Mouse (Mus musculus) liver, embryonic 13.5 days (tissue): ENCODE results near the gene Ppie. TPM values are rescaled to one million over a fixed set of nuclear protein-coding genes. Genes with fewer than 3 reads are reported as not detected.
"Not testable (repeated sequence)": the region's sequence is repeated elsewhere in the genome, so short reads cannot be mapped to it uniquely, and the experiment has no call there.

Source experiments
- ATAC-seq: fragments of 200-750 bp; cut with Nextera tagmentation; 2 replicates; pipeline ENCODE4 v1.8.0; 2017; ENCODE audit warnings: low read depth, mild to moderate bottlenecking, moderate number of reproducible peaks, moderate library complexity
- DNase-seq: peaks from one replicate; pipeline ENCODE4 v3.0.0; 2022
- H3K27ac ChIP-seq: fragments of 300-500 bp; sonication (generic); 2 replicates; pipeline ENCODE4 v1.5.1; 2015; ENCODE audit warnings: moderate library complexity, mild to moderate bottlenecking, inconsistent platforms
- H3K27me3 ChIP-seq: fragments of 300-500 bp; sonication (generic); 2 replicates; pipeline ENCODE4 v1.6.1; 2015; ENCODE audit warnings: mild to moderate bottlenecking, inconsistent platforms
- H3K36me3 ChIP-seq: fragments of 300-500 bp; sonication (generic); 2 replicates; pipeline ENCODE4 v1.6.1; 2015; ENCODE audit warnings: mild to moderate bottlenecking, inconsistent platforms
- H3K4me1 ChIP-seq: fragments of 300-500 bp; sonication (generic); replicated peaks from 2 replicates; pipeline ENCODE4 v1.6.1; 2015; ENCODE audit warnings: inconsistent platforms
- H3K4me2 ChIP-seq: fragments of 300-500 bp; sonication (generic); 2 replicates; pipeline ENCODE4 v1.6.1; 2015; ENCODE audit warnings: inconsistent platforms, mild to moderate bottlenecking, moderate library complexity
- H3K4me3 ChIP-seq: fragments of 300-500 bp; sonication (generic); replicated peaks from 2 replicates; pipeline ENCODE4 v1.5.1; 2015; ENCODE audit warnings: mild to moderate bottlenecking, inconsistent platforms
- H3K9ac ChIP-seq: fragments of 300-500 bp; sonication (generic); 2 replicates; pipeline ENCODE4 v1.6.1; 2015; ENCODE audit warnings: mild to moderate bottlenecking, inconsistent platforms
- H3K9me3 ChIP-seq: fragments of 300-500 bp; sonication (generic); replicated peaks from 2 replicates; pipeline ENCODE4 v1.6.1; 2016; ENCODE audit warnings: inconsistent platforms
- WGBS: fragments of 180-500 bp; shearing (Covaris S2); methylation state at CpG from one replicate; pipeline ENCODE4 v1.1.7; 2015; ENCODE audit not compliant: insufficient replicate concordance; 5-methylcytosine and 5-hydroxymethylcytosine counted together
- polyA plus RNA-seq: library from polyadenylated mRNA; unstranded; fragments of >200 nt; fragmentation: Nextera tagmentation; extraction: Ambion mirVana; gene quantifications from 2 replicates; pipeline ENCODE4 v1.2.1, GENCODE M21; 2015

Ppie gene
- polyA plus RNA-seq, 1 experiment from 2014 or later = 54.7 TPM

DNA sequence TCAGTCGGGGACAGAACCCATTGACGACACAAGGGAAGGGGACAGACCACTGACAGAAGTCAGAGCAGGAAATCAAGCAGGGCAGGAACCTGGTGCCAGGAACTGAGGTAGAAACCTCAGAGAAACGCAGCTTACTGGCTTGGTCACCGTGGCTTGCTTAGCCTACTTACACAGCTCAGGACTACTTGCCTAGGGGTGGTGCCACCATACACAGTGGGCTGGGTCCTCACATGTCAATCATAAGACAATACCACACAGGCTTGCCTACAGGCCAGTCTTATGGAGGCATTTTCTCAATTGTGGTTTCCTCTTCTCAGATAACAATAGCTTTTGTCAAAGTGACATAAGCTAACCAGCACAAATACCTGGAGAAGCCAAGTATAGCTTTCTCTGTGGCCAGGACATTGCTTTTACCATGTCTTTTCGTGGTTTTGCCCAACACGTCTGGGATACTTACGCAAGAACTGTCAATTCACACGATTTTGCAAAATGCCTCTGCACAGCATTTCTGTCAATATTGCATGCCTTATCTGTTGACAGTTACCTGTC, 27.5 kb downstream of the Ppie start:
- no peaks in the 10 kb centered on the region for H3K9me3 ChIP-seq
- H3K4me3 ChIP-seq = no peak overlapping the region
- no peaks in the 10 kb centered on the region; the same call in 1 of the 2 replicates for H3K4me1 ChIP-seq
- no peak overlapping the region for H3K27ac ChIP-seq
- H3K27me3 ChIP-seq = peaks cover 14% of the 10 kb centered on the region
- no peak overlapping the region for H3K9ac ChIP-seq
- no peak overlapping the region for H3K4me2 ChIP-seq
- WGBS = 26% methylated on average over 8 of the region's 8 CpGs
- H3K36me3 ChIP-seq = no peaks in the 10 kb centered on the region
- ATAC-seq (no peak), DNase-seq (no peak)

DNA sequence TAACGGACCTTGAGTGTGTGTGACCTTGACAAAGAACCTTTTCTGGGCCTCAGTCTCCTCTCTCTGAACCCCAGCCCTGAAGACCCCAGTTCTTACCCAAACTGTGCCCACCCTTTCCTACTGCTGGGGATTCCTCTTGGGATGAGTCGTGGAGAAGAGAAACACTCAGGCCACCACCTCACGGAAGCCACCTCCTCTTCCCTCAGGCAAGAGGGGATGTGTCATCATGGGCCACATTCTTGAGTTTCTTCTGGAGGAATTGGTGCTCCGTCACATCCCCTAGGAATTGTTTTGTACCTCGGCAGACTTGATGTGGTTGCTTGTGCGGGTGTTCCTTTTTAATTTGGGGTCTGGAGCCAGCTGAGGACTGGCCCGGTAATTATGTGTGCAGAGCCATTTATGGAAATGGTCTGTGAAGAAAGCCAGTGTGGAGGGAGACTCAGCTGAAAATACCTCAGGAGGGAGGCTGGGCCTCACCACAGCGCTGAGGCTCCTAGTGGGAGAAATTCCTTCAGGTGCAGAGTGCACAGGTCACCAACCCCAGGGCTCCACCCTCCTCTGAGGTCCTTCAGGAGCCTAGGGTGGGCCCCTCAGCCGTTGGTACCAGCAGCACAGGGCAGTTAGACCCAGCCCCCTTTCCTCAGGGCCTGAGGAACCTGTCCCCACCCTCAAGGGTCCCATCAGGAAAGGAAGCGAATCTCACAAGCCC, 28.3 kb downstream of the Ppie start:
- H3K4me3 ChIP-seq, ATAC-seq, H3K9me3 ChIP-seq, H3K36me3 ChIP-seq, H3K4me2 ChIP-seq, H3K4me1 ChIP-seq, H3K9ac ChIP-seq, DNase-seq, H3K27ac ChIP-seq: not testable (repeated sequence)
- WGBS = 56% methylated on average over 10 of the region's 10 CpGs
- peaks cover 18% of the 10 kb centered on the region for H3K27me3 ChIP-seq

DNA sequence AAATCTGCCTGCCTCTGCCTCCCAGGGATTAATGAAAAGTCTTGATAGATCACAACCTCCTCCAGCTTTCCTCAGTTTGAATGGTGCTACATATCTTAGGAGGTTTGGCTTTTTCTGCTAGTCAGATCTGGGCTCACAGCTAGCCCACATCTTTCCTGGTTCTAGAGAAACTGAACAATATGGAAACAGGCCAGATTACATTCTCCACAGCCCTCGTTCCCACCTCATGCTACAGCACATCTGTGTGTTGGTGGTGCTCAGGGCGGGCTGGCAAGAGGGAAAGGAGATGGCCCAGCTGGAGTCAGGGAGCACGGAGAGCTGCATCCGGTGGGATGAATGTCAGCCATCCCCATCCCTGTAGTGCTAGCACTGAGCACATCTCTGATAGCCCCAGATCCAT, 29.0 kb downstream of the Ppie start:
- Histone ChIP-seq H3K4me2 (no peak overlapping the region), H3K27ac (no peak overlapping the region), H3K9me3 (no peaks in the 10 kb centered on the region), H3K36me3 (no peaks in the 10 kb centered on the region), H3K4me1 (no peaks in the 10 kb centered on the region), H3K4me3 (no peak overlapping the region), H3K27me3 (peaks cover 19% of the 10 kb centered on the region), H3K9ac (no peak overlapping the region)
- DNase-seq (no peak), ATAC-seq (no peak)
- 69% methylated on average over 4 of the region's 4 CpGs for WGBS

DNA sequence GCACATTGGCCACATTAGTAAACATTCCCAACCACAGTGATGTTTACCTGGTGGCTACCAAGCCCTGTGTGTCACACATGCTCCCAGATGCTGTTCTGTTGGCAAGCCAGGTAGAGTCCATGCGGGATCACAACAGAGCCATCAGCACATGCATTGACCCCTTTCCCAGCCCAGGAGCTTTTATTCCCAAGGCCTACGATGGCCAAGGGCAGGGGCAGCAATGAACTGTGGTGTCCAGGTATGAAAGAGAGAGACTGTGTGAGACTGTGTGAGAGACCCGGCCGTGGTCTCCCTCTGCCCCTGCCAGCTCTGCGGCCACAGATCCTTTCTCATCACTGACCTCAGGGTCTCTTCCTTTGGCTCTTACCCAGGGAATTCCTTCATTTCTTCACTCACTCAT, 31.7 kb downstream of the Ppie start:
- DNase-seq = no peak
- ATAC-seq = no peak
- Histone ChIP-seq H3K9ac (no peak overlapping the region), H3K36me3 (no peaks in the 10 kb centered on the region), H3K27ac (no peak overlapping the region), H3K27me3 (peaks cover 43% of the 10 kb centered on the region), H3K4me1 (peaks cover 8% of the 10 kb centered on the region; the same call in 1 of the 2 replicates), H3K4me2 (no peak overlapping the region), H3K4me3 (no peak overlapping the region), H3K9me3 (no peaks in the 10 kb centered on the region)
- WGBS = 61% methylated on average over 5 of the region's 5 CpGs

DNA sequence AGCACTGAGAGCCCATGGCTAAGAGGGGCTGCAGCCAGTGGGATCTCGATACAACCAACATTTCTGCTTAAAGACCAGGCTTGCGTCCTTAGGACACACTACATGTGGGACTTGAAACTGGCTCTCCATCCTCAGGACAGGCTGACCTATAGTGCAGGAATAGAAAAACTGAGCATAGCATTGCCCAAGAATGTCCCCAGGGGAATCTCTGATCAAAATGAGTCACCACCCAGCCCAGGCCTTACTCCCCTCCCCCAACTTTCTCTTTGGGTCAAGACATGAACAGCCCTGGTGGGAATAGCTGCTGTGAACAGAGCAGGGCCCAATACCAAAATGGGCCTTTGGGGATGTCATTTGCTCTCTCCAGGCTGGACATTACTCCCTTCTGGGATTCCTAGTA, 32.9 kb downstream of the Ppie start:
- H3K27me3 ChIP-seq = peaks cover 48% of the 10 kb centered on the region

DNA sequence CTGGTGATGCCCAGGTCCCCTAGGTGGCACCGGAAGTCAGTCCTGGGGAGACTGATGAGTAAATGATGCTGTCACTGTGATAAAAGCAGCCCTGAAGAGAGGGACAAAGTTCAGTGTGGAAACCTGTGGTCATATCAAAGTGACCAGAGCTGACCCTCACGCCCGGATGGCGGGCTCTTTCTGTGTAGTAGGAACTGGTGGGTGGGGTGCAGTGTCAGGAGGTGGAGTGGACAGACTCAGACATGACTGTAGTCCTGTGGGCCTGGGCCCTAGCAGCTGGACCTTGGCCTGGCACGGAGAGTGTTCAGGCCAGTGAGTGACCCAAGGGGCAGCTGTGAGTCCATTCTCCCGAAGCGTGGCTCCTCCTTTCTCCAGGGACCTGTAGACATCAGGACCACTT, 33.8 kb downstream of the Ppie start:
- not testable (repeated sequence) for H3K9ac ChIP-seq, H3K36me3 ChIP-seq, H3K9me3 ChIP-seq, H3K27ac ChIP-seq, H3K4me1 ChIP-seq, H3K4me3 ChIP-seq, DNase-seq
- 0 out of 2 replicates have a peak overlapping the region, but pooled peaks have one; percentile 48 for H3K4me2 ChIP-seq
- H3K27me3 ChIP-seq = peaks cover 48% of the 10 kb centered on the region
- ATAC-seq = peak; percentile 50
- 62% methylated on average over 7 of the region's 7 CpGs for WGBS

More for the DNA sequence above, 32.9 kb downstream of the Ppie start:
- WGBS = 74% methylated on average over 2 of the region's 2 CpGs
- Histone ChIP-seq H3K27ac (no peak overlapping the region), H3K9ac (no peak overlapping the region), H3K4me2 (no peak overlapping the region), H3K36me3 (no peaks in the 10 kb centered on the region), H3K9me3 (no peaks in the 10 kb centered on the region), H3K4me3 (no peak overlapping the region), H3K4me1 (peaks cover 8% of the 10 kb centered on the region; the same call in 1 of the 2 replicates)
- ATAC-seq (no peak), DNase-seq (no peak)

DNA sequence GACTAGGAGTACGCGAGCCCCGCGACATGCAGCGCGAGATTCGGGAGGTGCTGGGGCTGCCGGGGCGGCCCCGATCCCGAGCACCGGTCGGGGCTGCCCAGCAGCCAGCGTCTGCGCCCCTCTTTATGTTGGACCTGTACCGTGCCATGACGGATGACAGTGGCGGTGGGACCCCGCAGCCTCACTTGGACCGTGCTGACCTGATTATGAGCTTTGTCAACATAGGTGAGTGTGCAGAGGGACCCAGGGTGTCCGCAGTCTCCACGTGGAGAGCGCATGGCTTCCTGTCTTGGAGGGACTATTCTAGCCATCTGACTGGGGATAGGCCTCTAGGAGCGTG, 34.3 kb downstream of the Ppie start:
- no peak overlapping the region for H3K9ac ChIP-seq
- H3K27me3 ChIP-seq = peaks cover 48% of the 10 kb centered on the region

DNA sequence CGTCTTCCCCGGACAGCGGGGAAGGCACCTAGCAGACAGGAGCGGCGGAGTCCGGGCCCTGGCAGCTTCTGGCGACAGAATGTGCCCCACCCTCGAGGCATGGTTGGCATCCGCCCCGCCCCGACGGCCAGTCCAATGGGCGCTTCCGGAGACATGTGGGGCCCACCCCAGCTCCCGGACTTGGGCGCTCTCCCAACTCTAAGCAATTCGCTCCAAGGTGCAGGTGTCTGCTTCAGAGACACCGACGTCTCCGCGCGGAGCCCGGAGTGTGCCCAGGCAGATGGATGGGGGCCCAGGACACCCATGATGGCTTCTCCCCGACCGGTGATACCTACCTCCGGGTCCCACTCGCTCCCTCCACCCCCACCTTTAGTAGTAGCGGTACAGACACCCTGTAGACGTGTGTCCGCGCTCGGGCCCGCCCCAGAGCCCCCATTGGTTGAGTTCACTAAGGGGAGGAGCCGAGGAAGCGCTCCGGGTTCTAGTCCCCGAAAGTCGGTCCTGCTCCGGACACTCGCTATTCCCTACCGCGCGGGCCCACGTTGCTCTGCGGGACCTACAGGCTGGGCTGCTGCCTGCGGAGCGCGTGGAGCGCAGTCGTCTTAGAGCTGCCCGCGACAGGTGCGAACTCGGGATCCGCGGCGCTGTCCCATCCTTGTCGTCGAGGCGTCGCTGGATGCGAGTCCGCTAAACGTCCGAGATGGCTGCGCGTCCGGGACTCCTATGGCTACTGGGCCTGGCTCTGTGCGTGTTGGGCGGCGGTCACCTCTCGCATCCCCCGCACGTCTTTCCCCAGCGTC, 34.9 kb downstream of the Ppie start, which contains the start of gene Bmp8b:
Bmp8b (plus strand) TSS at position 515 of the 800 bp plus-strand sequence.
- peak within 1 kb of the TSS; percentile 26 for H3K4me3 ChIP-seq
- peak; percentile 45; the same call in 1 of the 2 replicates for ATAC-seq
- peaks cover 48% of the 10 kb centered on the region for H3K27me3 ChIP-seq

More for the DNA sequence above, 34.3 kb downstream of the Ppie start:
- WGBS = 19% methylated on average over 24 of the region's 24 CpGs
- ATAC-seq (peak; percentile 21; the same call in 1 of the 2 replicates), DNase-seq (no peak)
- peaks cover 8% of the 10 kb centered on the region; the same call in 1 of the 2 replicates for H3K4me1 ChIP-seq
- H3K4me2 ChIP-seq = peak overlapping the region; percentile 48
- no peaks in the 10 kb centered on the region for H3K9me3 ChIP-seq
- no peaks in the 10 kb centered on the region for H3K36me3 ChIP-seq
- no peak overlapping the region for H3K27ac ChIP-seq
- peak overlapping the region; percentile 26 for H3K4me3 ChIP-seq

DNA sequence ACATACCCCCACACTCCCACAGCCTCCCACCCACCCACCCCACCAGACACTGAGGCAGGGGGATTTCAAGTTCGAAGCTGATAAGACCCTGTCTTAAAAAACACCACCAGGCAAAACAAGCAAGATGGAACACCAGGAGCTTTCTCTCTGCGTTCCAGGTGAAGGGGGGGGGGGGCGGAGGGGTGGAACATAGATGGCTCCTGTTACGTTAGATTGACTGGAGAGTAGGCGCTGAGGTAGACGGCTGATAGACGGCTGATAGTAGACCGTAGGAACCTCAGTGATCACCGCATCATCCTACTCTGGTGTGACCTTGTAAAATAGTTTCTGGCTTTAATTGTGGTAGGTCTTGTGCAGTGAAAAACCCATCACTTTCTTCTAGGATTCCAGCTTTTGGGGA, 45.9 kb downstream of the Ppie start:
- no peaks in the 10 kb centered on the region for H3K36me3 ChIP-seq
- H3K27me3 ChIP-seq = no peaks in the 10 kb centered on the region
- ATAC-seq (no peak), DNase-seq (no peak)
- no peak overlapping the region for H3K27ac ChIP-seq
- no peak overlapping the region for H3K9ac ChIP-seq
- H3K4me1 ChIP-seq = 0 out of 2 replicates have a peak, but pooled peaks cover 3% of the 10 kb centered on the region
- no peak overlapping the region for H3K4me2 ChIP-seq
- H3K4me3 ChIP-seq = no peak overlapping the region
- 42% methylated on average over 9 of the region's 9 CpGs for WGBS
- H3K9me3 ChIP-seq = no peaks in the 10 kb centered on the region

More for the DNA sequence above, 34.9 kb downstream of the Ppie start, which contains the start of gene Bmp8b:
- Histone ChIP-seq H3K4me2 (peak within 1 kb of the TSS; percentile 48), H3K27ac (no peak within 1 kb of the TSS), H3K4me1 (peaks cover 8% of the 10 kb centered on the region; the same call in 1 of the 2 replicates), H3K36me3 (no peaks in the 10 kb centered on the region), H3K9me3 (no peaks in the 10 kb centered on the region), H3K9ac (no peak within 1 kb of the TSS)
- no peak for DNase-seq
- 8% methylated on average over 75 of the region's 75 CpGs for WGBS

DNA sequence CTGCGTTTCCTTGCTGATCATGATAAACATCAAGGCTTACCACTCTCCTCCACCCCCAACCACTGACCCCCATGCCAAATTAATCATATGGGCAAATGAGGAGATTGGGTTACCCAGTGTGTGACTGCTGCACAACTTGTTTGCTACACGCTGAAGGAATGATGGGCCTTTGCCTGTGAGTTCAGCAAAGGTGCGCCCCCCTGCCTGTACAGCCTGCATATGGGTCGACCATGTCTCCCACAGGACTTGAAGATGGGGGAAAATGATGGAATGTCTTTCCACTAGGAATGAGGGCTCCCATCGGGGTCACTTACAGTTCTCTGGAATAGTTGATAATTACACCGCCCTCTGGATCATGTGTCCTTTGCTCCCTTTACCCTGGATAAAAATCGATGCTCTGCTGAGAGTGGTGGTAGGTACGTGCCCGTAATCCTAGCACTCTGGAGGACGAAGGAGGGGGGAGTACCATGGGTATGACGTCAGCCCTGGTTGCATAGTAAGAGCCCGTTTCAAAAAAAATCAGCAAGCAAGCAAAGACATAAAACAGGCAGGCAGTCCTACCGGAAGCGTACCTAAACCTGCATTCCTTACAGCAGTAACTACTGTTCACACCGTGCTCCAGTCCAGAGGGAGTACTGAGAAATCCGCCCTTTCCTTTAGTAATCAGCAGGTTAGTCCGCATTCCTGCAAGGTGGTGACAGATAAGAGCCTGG, 46.5 kb downstream of the Ppie start:
- H3K9ac ChIP-seq = no peak overlapping the region
- H3K9me3 ChIP-seq = no peaks in the 10 kb centered on the region

DNA sequence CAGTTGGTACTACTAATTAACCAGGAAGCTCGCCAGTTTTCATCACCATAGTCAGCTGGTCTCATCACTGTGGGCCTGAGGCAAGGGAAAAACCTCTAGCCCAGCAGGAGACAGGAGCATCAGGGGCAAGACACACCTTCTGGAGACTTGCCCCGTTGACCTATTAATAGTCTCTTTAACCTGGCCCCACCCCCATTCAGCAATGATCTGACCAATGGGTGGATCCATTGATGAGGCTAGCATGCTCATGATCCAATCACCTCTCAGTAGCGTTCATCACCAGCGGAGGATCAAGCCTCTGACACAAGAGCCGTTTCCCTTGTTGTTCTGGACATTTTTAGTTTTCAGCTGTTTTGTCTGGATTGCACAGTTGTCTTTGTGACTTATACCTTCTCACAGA, 47.1 kb downstream of the Ppie start:
- Histone ChIP-seq H3K9me3 (no peaks in the 10 kb centered on the region), H3K4me2 (no peak overlapping the region), H3K9ac (no peak overlapping the region), H3K27ac (no peak overlapping the region), H3K4me3 (no peak overlapping the region), H3K27me3 (no peaks in the 10 kb centered on the region), H3K4me1 (0 out of 2 replicates have a peak, but pooled peaks cover 3% of the 10 kb centered on the region), H3K36me3 (no peaks in the 10 kb centered on the region)
- ATAC-seq = no peak
- DNase-seq = no peak
- 54% methylated on average over 5 of the region's 5 CpGs for WGBS

More for the DNA sequence above, 46.5 kb downstream of the Ppie start:
- DNase-seq = no peak
- H3K27me3 ChIP-seq = no peaks in the 10 kb centered on the region
- ATAC-seq = peak; percentile 78
- H3K27ac ChIP-seq = no peak overlapping the region
- no peak overlapping the region for H3K4me3 ChIP-seq
- no peaks in the 10 kb centered on the region for H3K36me3 ChIP-seq
- H3K4me1 ChIP-seq = 0 out of 2 replicates have a peak, but pooled peaks cover 3% of the 10 kb centered on the region
- WGBS = 38% methylated on average over 17 of the region's 17 CpGs
- peak overlapping the region; percentile 17; the same call in 1 of the 2 replicates for H3K4me2 ChIP-seq
